Mouse (Mus musculus) lung, postnatal 10 days (tissue): ENCODE measurements around the gene Lmtk2.

Source experiments
- DNase-seq: peaks from one replicate; pipeline ENCODE4 v3.0.0; 2021

Lmtk2 gene

GRCm38 (mm10) chr5:144219936-144220335 lies 119.7 kb downstream of the Lmtk2 start:
- DNase-seq, result no peak

GRCm38 (mm10) chr5:144221305-144221704 lies 121.1 kb downstream of the Lmtk2 start:
- DNase-seq, result peak; percentile 68

GRCm38 (mm10) chr5:144222811-144223502 lies 122.7 kb downstream of the Lmtk2 start:
- DNase-seq, result peak; percentile 83

DNA sequence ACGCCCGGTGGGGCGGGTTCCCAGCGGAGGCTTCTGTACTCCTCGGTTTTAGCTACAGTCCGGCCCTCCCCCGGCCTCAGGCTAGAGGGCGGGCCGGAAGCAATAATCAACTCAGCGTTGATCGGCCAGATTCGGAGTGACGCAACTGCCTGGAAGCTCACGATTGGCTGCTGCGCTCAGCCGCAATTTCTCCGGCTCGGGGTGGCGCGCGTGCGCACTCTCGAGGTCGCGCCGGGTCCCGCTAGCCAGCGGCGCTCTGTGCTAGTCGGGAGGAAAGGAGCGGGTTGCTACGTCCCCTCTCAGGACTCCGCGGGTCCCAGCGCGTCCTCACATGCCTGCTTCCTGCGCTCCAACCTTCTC lies 123.2 kb downstream of the Lmtk2 start, which contains the start of gene Tecpr1:
Gene Tecpr1 (minus strand): TSS at position 113 of the 360 bp plus-strand sequence.
- peak; percentile 97 for DNase-seq

DNA sequence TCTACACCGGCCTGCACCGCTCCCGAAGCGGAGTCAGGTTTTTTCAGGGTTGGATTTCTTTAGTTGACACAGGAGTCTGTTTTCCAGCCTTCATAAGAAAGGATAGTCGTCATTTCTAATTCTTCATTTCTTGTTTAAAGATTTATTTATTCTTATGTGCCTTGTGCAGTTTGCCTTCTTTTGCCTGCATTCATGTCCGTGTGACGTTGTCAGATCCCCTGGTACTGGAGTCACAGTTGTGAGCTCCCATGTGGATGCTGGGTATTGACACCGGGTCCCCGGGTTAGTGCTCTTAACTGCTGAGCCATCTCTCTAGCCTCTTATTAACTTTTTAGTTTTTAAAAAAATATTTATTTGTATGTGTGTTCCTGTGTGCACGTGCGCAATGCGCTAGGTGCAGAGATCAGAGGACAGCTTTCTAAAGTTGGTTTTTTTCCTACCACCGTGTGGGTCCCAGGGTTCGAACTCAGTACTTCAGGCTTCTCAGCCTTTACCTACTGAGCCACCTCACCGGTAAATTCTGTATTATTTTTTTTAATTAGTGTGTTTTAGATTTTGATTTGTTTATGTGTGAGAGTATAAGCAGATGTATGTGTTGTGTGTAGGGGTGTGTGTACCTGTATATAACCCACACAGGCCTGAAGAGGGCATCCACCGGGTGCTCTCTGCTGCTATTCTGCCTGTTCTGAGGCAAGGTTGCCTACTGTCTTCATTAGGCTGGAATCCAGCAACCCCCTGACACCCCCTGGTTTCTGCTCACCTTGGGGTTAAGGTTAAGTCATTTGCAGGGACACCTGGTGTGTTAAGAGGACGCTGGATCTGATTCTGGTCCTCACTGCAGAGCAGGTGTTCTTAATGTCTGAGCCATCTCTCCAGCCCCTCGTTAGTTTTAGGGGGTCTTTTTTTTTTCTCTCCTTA lies 123.9 kb downstream of the Lmtk2 start:
- DNase-seq, result no peak

DNA sequence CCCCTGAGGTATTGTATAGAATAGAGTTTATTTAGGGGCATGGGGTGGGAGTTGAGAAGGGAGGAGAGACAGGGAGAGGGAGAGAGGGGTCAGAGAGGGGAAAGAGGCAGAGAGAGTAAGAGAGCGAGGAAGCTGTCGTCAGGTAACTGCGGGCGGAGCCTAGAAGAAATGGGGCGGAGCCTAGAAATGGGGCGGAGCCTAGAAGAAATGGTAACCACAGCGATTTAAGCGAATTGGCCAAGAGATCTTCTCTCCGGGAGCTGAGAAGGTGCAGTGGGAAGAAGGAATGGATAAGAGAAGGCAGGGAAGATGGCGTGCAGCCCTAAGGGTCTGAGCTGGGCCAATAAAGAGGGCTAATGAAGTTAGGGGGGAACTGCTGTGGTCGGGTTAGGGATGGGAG lies 126.0 kb downstream of the Lmtk2 start:
- DNase-seq, result peak; percentile 1

DNA sequence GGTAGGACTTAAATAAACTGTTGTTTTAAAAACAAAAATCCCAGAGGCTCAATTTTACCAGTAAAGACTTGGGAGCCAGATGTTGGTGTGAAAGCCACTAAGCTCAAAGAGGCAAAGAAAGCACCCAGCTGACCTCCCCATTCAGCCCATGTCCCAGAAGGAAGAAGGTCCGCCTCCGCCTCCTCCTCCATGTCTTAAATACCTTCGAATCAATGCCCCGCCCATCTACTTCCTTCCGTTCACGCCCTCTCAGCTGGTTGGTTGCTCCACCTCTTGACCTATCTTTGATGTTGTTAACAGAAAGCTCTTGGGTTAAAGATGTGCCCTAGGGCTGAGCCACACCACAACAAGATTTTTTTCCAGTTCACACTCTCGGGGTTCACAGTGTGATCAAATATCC lies 130.0 kb downstream of the Lmtk2 start:
- no peak for DNase-seq

DNA sequence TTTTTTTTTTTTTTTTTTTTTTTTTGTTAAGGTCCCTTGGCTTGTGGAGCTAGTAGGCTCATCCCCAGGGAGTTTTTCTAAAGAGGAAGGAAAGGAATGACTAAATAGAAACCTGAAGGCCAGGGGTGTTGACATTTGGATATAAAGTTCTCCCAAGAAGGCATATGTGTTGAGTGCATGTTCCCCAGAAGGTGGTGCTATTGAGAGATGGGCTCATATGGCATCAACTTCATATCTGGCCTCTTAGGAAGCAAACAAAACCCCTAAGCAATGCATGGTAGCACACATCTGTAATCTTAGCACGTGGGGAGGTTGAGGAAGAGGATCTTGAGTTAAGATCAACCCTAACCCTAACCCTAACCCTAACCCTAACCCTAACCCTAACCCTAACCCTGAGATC lies 131.2 kb downstream of the Lmtk2 start:
- peak; percentile 32 for DNase-seq

GRCm38 (mm10) chr5:144232531-144232930 lies 132.3 kb downstream of the Lmtk2 start:
- DNase-seq, result no peak

DNA sequence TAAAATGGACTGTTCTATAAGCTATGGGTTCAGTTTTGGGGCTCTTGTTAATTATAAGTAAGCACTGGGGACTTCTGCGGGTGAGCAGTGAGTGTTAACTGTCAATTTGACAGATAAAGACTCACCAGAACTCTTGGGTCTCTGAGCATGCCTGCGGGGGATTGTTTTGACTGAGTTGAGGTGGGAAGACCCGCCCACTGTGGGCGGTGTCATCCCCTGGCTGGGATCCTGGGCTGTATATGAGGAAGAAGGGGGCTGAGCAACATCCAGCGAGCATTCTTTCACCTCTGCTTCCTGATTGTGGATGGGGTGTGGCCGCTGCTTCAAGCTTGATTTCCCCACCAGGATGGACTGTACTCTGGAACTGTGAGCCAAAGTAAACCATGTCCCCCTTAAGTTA lies 134.0 kb downstream of the Lmtk2 start:
- no peak for DNase-seq

GRCm38 (mm10) chr5:144234714-144235113 lies 134.5 kb downstream of the Lmtk2 start:
- no peak for DNase-seq
